Mouse (Mus musculus) left cerebral cortex, postnatal 10 days (tissue): ENCODE data around the gene Tmem104. TPM values are rescaled to one million over a fixed set of nuclear protein-coding genes. Genes with fewer than 3 reads are reported as not detected.

ENCODE experiments used
- DNase-seq, 2 experiments: peaks; one replicate each; pipeline ENCODE4 v3.0.0; 2021 to 2022; ENCODE audit warnings: low spot score in 2 of 2, mixed read lengths in 1 of 2; ENCODE audit errors: extremely low spot score in 1 of 2
- intact Hi-C: fragments of 180-260 bp; cut with DNase I; formaldehyde crosslinking; loops from one replicate; pipeline ENCODE4 v1.15.1; 2025
- total RNA-seq, 2 experiments: library from RNA; stranded (reverse); gene quantifications; 2 replicates each; pipeline ENCODE4 v1.2.3; 2021

The Tmem104 gene
- total RNA-seq, 2 experiments from 2014 or later: 19.9 to 20.3 TPM

DNA sequence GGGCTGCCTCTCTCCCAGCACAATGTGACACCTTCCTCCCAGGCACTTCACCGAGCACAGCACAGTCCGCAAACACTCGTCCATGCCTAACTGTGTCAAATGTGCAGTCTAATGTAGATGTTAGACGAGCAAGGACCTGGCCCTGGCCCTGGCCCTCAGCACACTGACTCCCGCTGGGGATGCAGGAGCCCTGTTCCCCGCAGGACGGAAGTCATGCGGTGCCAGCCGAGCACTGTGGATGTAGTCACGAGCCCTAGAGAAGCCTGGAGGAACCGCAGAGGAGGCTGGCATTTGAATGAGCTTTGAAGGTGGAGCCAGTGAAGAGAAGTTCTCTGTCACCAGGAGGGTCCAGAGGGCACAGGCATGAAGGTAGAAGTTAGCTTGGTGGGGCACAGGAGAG, 36.2 kb downstream of the Tmem104 start:
- intact Hi-C loops: no loop called here

GRCm38 (mm10) chr11:115223877-115224276, 36.6 kb downstream of the Tmem104 start:
- intact Hi-C loops: no loop called here
- no peak for DNase-seq

More for the DNA sequence above, 36.2 kb downstream of the Tmem104 start:
- no peak for DNase-seq

DNA sequence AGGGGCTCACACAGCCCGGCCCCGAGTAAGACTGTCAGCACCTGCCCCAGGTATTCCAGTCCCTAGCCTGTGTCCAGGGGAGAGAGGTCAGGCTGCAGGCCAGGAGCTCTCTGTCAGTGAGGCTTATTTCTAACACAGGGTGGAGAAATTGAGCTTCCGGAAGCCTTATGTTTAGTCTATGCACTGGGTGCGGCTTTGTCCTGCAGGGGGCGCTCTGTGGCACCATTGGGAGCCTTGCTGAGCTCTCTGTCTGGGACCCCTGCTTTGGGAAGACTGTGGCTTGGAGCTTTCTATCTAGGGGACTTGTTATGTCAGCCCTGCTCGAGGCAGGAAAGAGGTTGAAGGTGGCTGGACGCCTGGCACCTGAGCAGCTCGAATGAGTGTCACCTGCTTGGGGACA, 37.6 kb downstream of the Tmem104 start:
- peak; percentile 42 to 72 for DNase-seq
- intact Hi-C loops: no loop called here

DNA sequence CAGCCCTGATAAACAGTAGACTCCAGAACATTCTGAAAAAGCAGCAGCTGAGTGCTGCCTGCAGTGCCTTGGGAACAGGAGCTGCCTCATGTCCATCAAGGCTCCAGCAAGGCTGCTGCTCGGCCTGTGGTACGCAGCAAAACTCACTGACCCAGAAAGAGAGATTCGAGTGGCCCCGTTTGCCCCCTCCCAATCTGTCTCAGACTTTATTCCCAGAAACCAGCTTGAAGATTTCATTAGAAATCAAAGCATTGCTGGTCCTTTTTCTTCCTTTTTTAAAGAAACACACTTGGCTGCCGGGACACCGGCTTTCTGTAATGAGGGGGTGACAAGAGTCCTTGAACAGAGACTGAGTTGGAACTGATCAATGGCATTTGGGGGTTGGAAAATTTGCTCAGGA, 38.0 kb downstream of the Tmem104 start:
- intact Hi-C loops: no loop called here
- DNase-seq: no peak

- no peak for DNase-seq
- intact Hi-C loops: no loop called here
Observed at GRCm38 (mm10) chr11:115226811-115227491, 39.7 kb downstream of the Tmem104 start.

- intact Hi-C loops: no loop called here
- no peak for DNase-seq
Observed at GRCm38 (mm10) chr11:115227640-115228039, 40.4 kb downstream of the Tmem104 start.

- DNase-seq: no peak
- intact Hi-C loops: no loop called here
Observed at GRCm38 (mm10) chr11:115228430-115228829, 41.1 kb downstream of the Tmem104 start.

- intact Hi-C loops: no loop called here
- DNase-seq: no peak
Observed at GRCm38 (mm10) chr11:115229021-115229930, 42.0 kb downstream of the Tmem104 start.

- intact Hi-C loops: no loop called here
- no peak for DNase-seq
Observed at GRCm38 (mm10) chr11:115231168-115231915, 44.1 kb downstream of the Tmem104 start.

DNA sequence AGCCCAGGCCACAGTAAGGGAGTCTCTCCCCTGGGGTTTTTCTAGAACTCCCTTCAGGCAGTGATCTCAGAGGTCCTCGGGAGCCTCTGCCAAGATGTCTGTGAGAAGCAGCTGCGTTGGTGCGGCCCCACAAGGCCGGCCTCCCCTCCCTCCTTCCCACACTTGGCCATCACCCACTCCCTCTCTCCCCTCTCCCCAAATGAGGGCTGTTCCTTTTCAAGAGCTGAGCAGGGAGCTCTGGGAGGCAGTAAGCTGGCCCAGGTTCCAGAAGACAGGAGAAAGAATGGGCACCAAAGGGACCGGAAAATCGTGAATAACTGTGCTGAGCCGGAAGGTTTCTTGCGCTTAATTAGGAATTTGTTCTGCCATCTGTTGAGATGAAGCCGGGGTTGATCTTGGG, 44.6 kb downstream of the Tmem104 start:
- DNase-seq: peak in 1 of 2 experiments; percentile 39
- intact Hi-C loops: no loop called here

DNA sequence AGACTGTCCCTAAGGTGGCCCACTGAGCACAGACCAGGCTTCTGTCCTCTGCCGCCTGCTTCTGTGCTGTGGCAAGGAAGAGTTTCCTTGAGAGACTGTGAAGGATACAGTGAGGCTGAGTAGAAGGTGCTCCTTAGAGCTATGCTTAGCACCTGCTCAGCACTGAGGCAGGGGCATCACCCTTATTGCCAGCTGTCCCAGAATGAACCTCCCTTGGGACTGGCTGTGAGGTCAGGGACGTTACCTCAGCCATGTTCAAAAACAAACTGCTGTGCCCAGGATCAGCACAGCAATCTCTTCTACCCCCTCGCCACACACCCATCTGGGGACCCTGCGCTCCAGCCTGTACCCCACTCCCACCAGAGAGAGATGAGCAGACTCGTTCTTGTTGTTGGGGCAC, 45.6 kb downstream of the Tmem104 start:
- DNase-seq: no peak
- intact Hi-C loops: no loop called here

DNA sequence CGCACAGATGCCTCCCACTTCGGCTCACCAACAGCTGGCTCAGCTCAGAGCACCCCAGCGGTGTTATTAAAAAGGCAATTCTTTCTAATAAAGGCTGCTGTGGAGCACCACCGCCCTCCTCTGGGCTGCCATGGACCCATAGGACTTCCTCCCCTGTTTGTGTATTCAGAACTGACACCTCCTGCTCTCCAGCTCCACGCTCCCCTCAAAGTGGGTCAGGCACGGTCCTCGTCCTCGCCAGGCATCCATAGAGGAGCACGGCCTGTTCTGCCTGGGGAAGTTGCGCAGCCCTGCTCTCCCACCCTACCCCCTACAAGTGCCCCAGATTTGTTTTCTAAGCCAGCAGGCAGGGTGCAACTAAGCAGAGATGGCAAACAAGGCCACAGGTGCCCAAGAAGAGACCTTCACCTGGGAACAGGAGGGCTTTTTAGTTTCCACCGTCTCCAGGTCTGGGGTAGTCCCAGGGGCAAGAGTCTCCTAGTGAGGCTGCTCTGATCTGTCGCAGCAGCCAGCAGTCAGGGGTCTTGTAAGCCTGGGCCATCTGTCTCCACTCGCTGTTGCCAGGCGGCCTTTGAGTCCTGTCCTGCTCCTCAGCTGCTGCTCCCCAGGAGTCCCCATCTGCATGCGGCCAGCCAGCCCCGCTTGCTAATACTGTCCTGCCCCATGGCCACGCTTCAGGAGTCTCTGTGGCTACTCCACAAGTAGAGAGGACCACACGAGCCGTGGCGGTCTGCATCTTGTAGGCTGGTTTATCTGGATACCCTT, 46.4 kb downstream of the Tmem104 start:
- intact Hi-C loops: no loop called here
- peak in 1 of 2 experiments; percentile 54 for DNase-seq

- intact Hi-C loops: no loop called here
- DNase-seq: peak in 1 of 2 experiments; percentile 66
Observed at GRCm38 (mm10) chr11:115234320-115235044, 47.2 kb downstream of the Tmem104 start.

GRCm38 (mm10) chr11:115236570-115236969, 49.3 kb downstream of the Tmem104 start:
- no peak for DNase-seq
- intact Hi-C loops: no loop called here

- no peak for DNase-seq
- intact Hi-C loops: no loop called here
Observed at GRCm38 (mm10) chr11:115241402-115241801, 54.1 kb downstream of the Tmem104 start.

DNA sequence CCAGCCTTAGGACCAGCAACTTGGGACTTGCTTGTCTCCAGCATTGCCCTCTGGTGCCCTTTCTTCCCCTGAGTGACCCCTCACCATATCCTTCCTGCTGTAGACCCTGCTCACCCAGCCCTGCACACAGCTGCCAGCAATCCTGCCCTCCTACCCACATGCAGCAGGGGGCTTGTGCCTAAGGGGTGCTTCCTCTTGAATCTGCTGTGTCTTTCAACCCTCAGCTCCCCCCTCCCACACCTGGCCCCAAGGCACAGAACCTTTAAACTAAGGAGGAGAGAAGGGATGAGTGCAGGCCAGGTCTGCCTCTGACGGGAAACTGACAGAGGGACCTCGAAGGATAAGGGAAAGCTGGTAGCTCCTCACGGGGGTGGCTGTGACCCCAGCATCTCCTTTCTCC, 55.5 kb downstream of the Tmem104 start:
- no peak for DNase-seq
- intact Hi-C loops: no loop called here

- intact Hi-C loops: no loop called here
Observed at GRCm38 (mm10) chr11:115243783-115244182, 56.5 kb downstream of the Tmem104 start.

GRCm38 (mm10) chr11:115244840-115245239, 57.6 kb downstream of the Tmem104 start:
- intact Hi-C loops: no loop called here
- no peak for DNase-seq

More at GRCm38 (mm10) chr11:115243783-115244182, 56.5 kb downstream of the Tmem104 start:
- DNase-seq: no peak
